Mouse (Mus musculus): Measurements from ENCODE around the gene Noxa1. TPM values are rescaled to one million over a fixed set of nuclear protein-coding genes. Genes with fewer than 3 reads are reported as not detected.

Noxa1 gene
- 1.7 and 2.6 TPM in 2 replicates for polyA plus RNA-seq (2015; fragmentation: Nextera tagmentation; extraction: Ambion mirVana)

- Histone ChIP-seq H3K27me3 (ENCODE audit: control insufficient read depth, insufficient read depth, low read depth, low read length) (no peaks in the 10 kb centered on the region), H3K4me2 (ENCODE audit: low read depth, low read length) (peak within 1 kb of the TSS; percentile 30), H3K4me3 (ENCODE audit: low read length) (peak within 1 kb of the TSS; percentile 24), H3K9me3 (ENCODE audit: control insufficient read depth, low read length) (no peaks in the 10 kb centered on the region), H3K27ac (ENCODE audit: low read length) (no peak within 1 kb of the TSS), H3K9ac (ENCODE audit: low read length) (no peak within 1 kb of the TSS), H3K4me1 (replicated peaks; ENCODE audit: control insufficient read depth, insufficient read depth, low read length) (no peaks in the 10 kb centered on the region), H3K36me3 (ENCODE audit: control insufficient read depth, insufficient read depth, low read length) (no peaks in the 10 kb centered on the region)
- WGBS, result 38% methylated on average over 28 of the region's 28 CpGs
- ATAC-seq (ENCODE audit: low read depth), result peak; percentile 83
Measured at GRCm38 (mm10) chr2:25095109-25095850, at the start of gene Noxa1. TSS of gene Noxa1 (minus strand) at chr2:25095149.

- Histone ChIP-seq H3K4me2 (ENCODE audit: low read depth, low read length) (no peak overlapping the region), H3K9me3 (ENCODE audit: control insufficient read depth, low read length) (0 out of 2 replicates have a peak, but pooled peaks cover 4% of the 10 kb centered on the region), H3K27ac (ENCODE audit: low read length) (no peak overlapping the region), H3K4me1 (replicated peaks; ENCODE audit: control insufficient read depth, insufficient read depth, low read length) (no peaks in the 10 kb centered on the region), H3K27me3 (ENCODE audit: control insufficient read depth, insufficient read depth, low read depth, low read length) (no peaks in the 10 kb centered on the region), H3K4me3 (ENCODE audit: low read length) (no peak overlapping the region), H3K36me3 (ENCODE audit: control insufficient read depth, insufficient read depth, low read length) (no peaks in the 10 kb centered on the region), H3K9ac (ENCODE audit: low read length) (no peak overlapping the region)
- 77% methylated on average over 5 of the region's 5 CpGs for WGBS
- no peak for ATAC-seq (ENCODE audit: low read depth)
Measured at GRCm38 (mm10) chr2:25141921-25142320, 47.0 kb upstream of the Noxa1 start.

DNA sequence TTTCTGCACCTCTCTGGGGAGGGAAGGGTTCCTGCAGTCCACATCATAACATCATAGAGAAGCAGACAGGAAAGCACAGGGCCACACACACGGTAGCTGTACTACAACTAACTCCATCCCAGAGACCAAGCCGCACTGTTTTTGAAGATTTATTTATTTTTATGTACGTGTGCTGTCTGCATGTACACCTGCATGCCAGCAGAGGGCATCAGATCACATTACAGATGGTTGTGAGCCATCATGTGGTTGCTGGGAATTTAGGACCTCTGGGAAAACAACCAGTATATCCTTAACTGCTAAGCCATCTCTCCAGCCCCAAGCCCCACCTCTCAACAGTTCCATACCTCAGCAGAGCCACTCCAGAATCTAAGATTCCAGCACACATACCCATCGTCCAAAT lies 46.2 kb upstream of the Noxa1 start:
- Histone ChIP-seq H3K9me3 (ENCODE audit: control insufficient read depth, low read length) (0 out of 2 replicates have a peak, but pooled peaks cover 4% of the 10 kb centered on the region), H3K9ac (ENCODE audit: low read length) (no peak overlapping the region), H3K4me2 (ENCODE audit: low read depth, low read length) (no peak overlapping the region), H3K36me3 (ENCODE audit: control insufficient read depth, insufficient read depth, low read length) (no peaks in the 10 kb centered on the region), H3K4me3 (ENCODE audit: low read length) (no peak overlapping the region), H3K4me1 (replicated peaks; ENCODE audit: control insufficient read depth, insufficient read depth, low read length) (no peaks in the 10 kb centered on the region), H3K27ac (ENCODE audit: low read length) (no peak overlapping the region), H3K27me3 (ENCODE audit: control insufficient read depth, insufficient read depth, low read depth, low read length) (no peaks in the 10 kb centered on the region)
- ATAC-seq (ENCODE audit: low read depth), result no peak
- WGBS, result 51% methylated on average over 4 of the region's 4 CpGs

- no peak overlapping the region for H3K4me3 ChIP-seq (ENCODE audit: low read length)
- no peaks in the 10 kb centered on the region for H3K27me3 ChIP-seq (ENCODE audit: control insufficient read depth, insufficient read depth, low read depth, low read length)
- H3K4me2 ChIP-seq (ENCODE audit: low read depth, low read length), result no peak overlapping the region
- H3K9me3 ChIP-seq (ENCODE audit: control insufficient read depth, low read length), result 0 out of 2 replicates have a peak, but pooled peaks cover 4% of the 10 kb centered on the region
- H3K9ac ChIP-seq (ENCODE audit: low read length), result no peak overlapping the region
- no peak for ATAC-seq (ENCODE audit: low read depth)
- no peak overlapping the region for H3K27ac ChIP-seq (ENCODE audit: low read length)
- WGBS, result 55% methylated on average over 6 of the region's 6 CpGs
- H3K4me1 ChIP-seq (replicated peaks; ENCODE audit: control insufficient read depth, insufficient read depth, low read length), result no peaks in the 10 kb centered on the region
- no peaks in the 10 kb centered on the region for H3K36me3 ChIP-seq (ENCODE audit: control insufficient read depth, insufficient read depth, low read length)
Measured at GRCm38 (mm10) chr2:25137832-25138231, 42.9 kb upstream of the Noxa1 start.

GRCm38 (mm10) chr2:25131601-25132000 lies 36.7 kb upstream of the Noxa1 start:
- no peaks in the 10 kb centered on the region for H3K27me3 ChIP-seq (ENCODE audit: control insufficient read depth, insufficient read depth, low read depth, low read length)
- no peaks in the 10 kb centered on the region for H3K9me3 ChIP-seq (ENCODE audit: control insufficient read depth, low read length)
- no peak for ATAC-seq (ENCODE audit: low read depth)
- H3K36me3 ChIP-seq (ENCODE audit: control insufficient read depth, insufficient read depth, low read length), result no peaks in the 10 kb centered on the region
- H3K4me2 ChIP-seq (ENCODE audit: low read depth, low read length), result no peak overlapping the region
- no peak overlapping the region for H3K4me3 ChIP-seq (ENCODE audit: low read length)
- 73% methylated on average over 9 of the region's 9 CpGs for WGBS
- H3K4me1 ChIP-seq (replicated peaks; ENCODE audit: control insufficient read depth, insufficient read depth, low read length), result peaks cover 5% of the 10 kb centered on the region; the same call in 1 of the 2 replicates
- H3K9ac ChIP-seq (ENCODE audit: low read length), result no peak overlapping the region
- H3K27ac ChIP-seq (ENCODE audit: low read length), result no peak overlapping the region

DNA sequence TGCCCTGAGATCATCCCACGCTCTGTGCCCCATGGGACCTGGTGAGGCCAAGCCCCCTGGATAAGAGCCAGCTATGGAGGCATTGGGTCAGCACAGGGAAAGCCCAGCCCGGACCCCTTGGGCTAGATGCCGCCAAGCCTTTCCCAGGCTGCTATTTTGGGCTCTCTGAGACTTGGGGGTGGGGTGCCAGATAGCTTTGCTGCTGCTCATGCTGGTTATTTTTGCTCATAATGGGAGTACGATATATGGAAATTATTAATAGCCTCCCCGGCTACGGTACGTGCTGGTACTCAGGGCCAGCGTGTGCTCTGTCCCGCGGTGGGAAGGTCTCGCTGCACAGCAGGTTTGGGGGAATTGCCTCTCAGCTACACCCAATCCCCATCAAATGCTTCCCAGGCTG lies 33.1 kb upstream of the Noxa1 start:
- no peak overlapping the region for H3K9ac ChIP-seq (ENCODE audit: low read length)

DNA sequence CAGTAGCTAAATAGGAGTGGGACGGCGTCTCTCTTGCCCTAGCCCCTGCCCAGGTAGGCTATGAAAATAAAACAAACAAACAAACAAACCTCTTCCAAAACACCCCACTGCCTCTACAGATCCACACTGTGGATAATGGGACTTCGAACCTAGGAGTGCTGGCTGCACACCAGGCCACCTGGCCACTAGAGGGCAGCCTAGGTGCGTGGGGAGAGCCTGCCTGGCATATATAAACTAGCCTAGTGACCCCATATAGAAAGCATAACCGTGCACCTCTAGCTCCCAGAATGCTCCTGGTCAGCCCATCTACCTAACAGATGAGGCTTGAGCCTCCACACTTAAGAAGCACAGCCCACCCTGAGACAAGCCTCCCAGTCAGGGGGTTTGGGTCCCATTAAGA lies 32.3 kb upstream of the Noxa1 start:
- H3K36me3 ChIP-seq (ENCODE audit: control insufficient read depth, insufficient read depth, low read length), result no peaks in the 10 kb centered on the region
- no peaks in the 10 kb centered on the region for H3K27me3 ChIP-seq (ENCODE audit: control insufficient read depth, insufficient read depth, low read depth, low read length)
- peaks cover 5% of the 10 kb centered on the region; the same call in 1 of the 2 replicates for H3K4me1 ChIP-seq (replicated peaks; ENCODE audit: control insufficient read depth, insufficient read depth, low read length)
- peak overlapping the region; percentile 62; the same call in 1 of the 2 replicates for H3K27ac ChIP-seq (ENCODE audit: low read length)
- no peak overlapping the region for H3K4me2 ChIP-seq (ENCODE audit: low read depth, low read length)
- H3K9ac ChIP-seq (ENCODE audit: low read length), result no peak overlapping the region
- WGBS, result 41% methylated on average over 5 of the region's 5 CpGs
- no peaks in the 10 kb centered on the region for H3K9me3 ChIP-seq (ENCODE audit: control insufficient read depth, low read length)
- H3K4me3 ChIP-seq (ENCODE audit: low read length), result no peak overlapping the region
- peak; percentile 53; the same call in 1 of the 2 replicates for ATAC-seq (ENCODE audit: low read depth)

More for the DNA sequence above, 33.1 kb upstream of the Noxa1 start:
- peak; percentile 63 for ATAC-seq (ENCODE audit: low read depth)
- WGBS, result 59% methylated on average over 11 of the region's 11 CpGs
- Histone ChIP-seq H3K36me3 (ENCODE audit: control insufficient read depth, insufficient read depth, low read length) (no peaks in the 10 kb centered on the region), H3K27ac (ENCODE audit: low read length) (peak overlapping the region; percentile 62), H3K4me1 (replicated peaks; ENCODE audit: control insufficient read depth, insufficient read depth, low read length) (peaks cover 5% of the 10 kb centered on the region; the same call in 1 of the 2 replicates), H3K4me3 (ENCODE audit: low read length) (no peak overlapping the region), H3K27me3 (ENCODE audit: control insufficient read depth, insufficient read depth, low read depth, low read length) (no peaks in the 10 kb centered on the region), H3K4me2 (ENCODE audit: low read depth, low read length) (no peak overlapping the region), H3K9me3 (ENCODE audit: control insufficient read depth, low read length) (no peaks in the 10 kb centered on the region)

GRCm38 (mm10) chr2:25126011-25127010 lies 31.4 kb upstream of the Noxa1 start:
- 42% methylated on average over 19 of the region's 19 CpGs for WGBS
- H3K27me3 ChIP-seq (ENCODE audit: control insufficient read depth, insufficient read depth, low read depth, low read length), result no peaks in the 10 kb centered on the region
- peak; percentile 46; the same call in 1 of the 2 replicates for ATAC-seq (ENCODE audit: low read depth)
- H3K27ac ChIP-seq (ENCODE audit: low read length), result peak overlapping the region; percentile 69
- 0 out of 2 replicates have a peak overlapping the region, but pooled peaks have one; percentile 14 for H3K9ac ChIP-seq (ENCODE audit: low read length)
- H3K4me1 ChIP-seq (replicated peaks; ENCODE audit: control insufficient read depth, insufficient read depth, low read length), result peaks cover 5% of the 10 kb centered on the region; the same call in 1 of the 2 replicates
- H3K4me3 ChIP-seq (ENCODE audit: low read length), result no peak overlapping the region
- H3K36me3 ChIP-seq (ENCODE audit: control insufficient read depth, insufficient read depth, low read length), result no peaks in the 10 kb centered on the region
- no peaks in the 10 kb centered on the region for H3K9me3 ChIP-seq (ENCODE audit: control insufficient read depth, low read length)
- H3K4me2 ChIP-seq (ENCODE audit: low read depth, low read length), result no peak overlapping the region

DNA sequence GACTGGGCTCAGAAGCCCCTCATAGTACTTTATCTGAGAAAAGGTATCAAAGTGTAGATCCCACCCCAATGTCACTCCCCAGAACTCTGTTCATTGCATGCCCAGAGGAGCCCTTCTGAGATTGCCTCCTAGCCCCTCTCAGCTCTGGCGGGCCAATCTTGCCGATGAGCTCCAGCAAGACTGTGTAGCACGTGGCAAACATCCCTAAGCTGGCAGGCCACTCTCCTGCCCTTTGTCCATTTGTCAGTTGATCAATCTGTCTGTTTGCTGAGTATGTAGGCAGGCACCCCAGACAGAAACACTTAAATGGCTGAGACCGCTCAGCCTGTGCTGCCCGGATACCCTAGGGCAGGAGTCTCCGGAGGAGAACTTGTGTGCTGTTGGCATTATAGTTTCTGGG lies 30.2 kb upstream of the Noxa1 start:
- H3K27ac ChIP-seq (ENCODE audit: low read length), result no peak overlapping the region
- no peak for ATAC-seq (ENCODE audit: low read depth)
- no peaks in the 10 kb centered on the region for H3K27me3 ChIP-seq (ENCODE audit: control insufficient read depth, insufficient read depth, low read depth, low read length)
- H3K4me2 ChIP-seq (ENCODE audit: low read depth, low read length), result no peak overlapping the region
- H3K4me3 ChIP-seq (ENCODE audit: low read length), result no peak overlapping the region
- WGBS, result 82% methylated on average over 6 of the region's 6 CpGs
- H3K9me3 ChIP-seq (ENCODE audit: control insufficient read depth, low read length), result no peaks in the 10 kb centered on the region
- H3K36me3 ChIP-seq (ENCODE audit: control insufficient read depth, insufficient read depth, low read length), result no peaks in the 10 kb centered on the region
- peaks cover 5% of the 10 kb centered on the region; the same call in 1 of the 2 replicates for H3K4me1 ChIP-seq (replicated peaks; ENCODE audit: control insufficient read depth, insufficient read depth, low read length)
- no peak overlapping the region for H3K9ac ChIP-seq (ENCODE audit: low read length)
